Mouse (Mus musculus) cerebellum, adult 2 months (tissue): ENCODE measurements around the gene Nfkb1.

Experiments used
- CTCF ChIP-seq: fragments of 200-500 bp; IDR thresholded peaks from 2 replicates; pipeline ENCODE4 v1.5.1; 2011; ENCODE audit warnings: low read depth, mild to moderate bottlenecking, control low read depth, low read length, moderate library complexity, borderline replicate concordance; ENCODE audit not compliant: insufficient read depth
- POLR2A ChIP-seq: fragments of 200-500 bp; IDR thresholded peaks from 2 replicates; pipeline ENCODE4 v1.6.1; 2011; ENCODE audit warnings: low read length, control low read depth, borderline replicate concordance; ENCODE audit not compliant: insufficient read depth

- TF ChIP-seq POLR2A, result no peak
- TF ChIP-seq CTCF, result no peak
Measured at GRCm38 (mm10) chr3:135616730-135617129, 74.6 kb downstream of the Nfkb1 start.
